Mouse (Mus musculus) MN1 (cell line): Measurements from ENCODE around the gene Grifin.

ENCODE experiments used
- DNase-seq: peaks from one replicate; pipeline ENCODE4 v3.0.0-alpha.2; 2016; ENCODE audit warnings: low spot score

Grifin gene

GRCm38 (mm10) chr5:140589082-140589774 is 24.4 kb upstream of the Grifin start:
- DNase-seq, result no peak

GRCm38 (mm10) chr5:140583732-140584368 is 19.0 kb upstream of the Grifin start:
- no peak for DNase-seq

- peak; percentile 40 for DNase-seq
These were observed 18.3 kb upstream of the Grifin start for GRCm38 (mm10) chr5:140582995-140583731.

- DNase-seq, result no peak
These were observed 16.7 kb upstream of the Grifin start for GRCm38 (mm10) chr5:140581569-140581968.

GRCm38 (mm10) chr5:140579771-140580170 is 14.9 kb upstream of the Grifin start:
- DNase-seq, result peak; percentile 56

GRCm38 (mm10) chr5:140579221-140579620 is 14.3 kb upstream of the Grifin start:
- DNase-seq, result no peak

GRCm38 (mm10) chr5:140575381-140575866 is 10.6 kb upstream of the Grifin start:
- no peak for DNase-seq

- no peak for DNase-seq
These were observed 7.7 kb upstream of the Grifin start for GRCm38 (mm10) chr5:140572611-140573010.

GRCm38 (mm10) chr5:140571673-140572072 is 6.8 kb upstream of the Grifin start:
- DNase-seq, result no peak

- DNase-seq, result no peak
These were observed 6.3 kb upstream of the Grifin start for GRCm38 (mm10) chr5:140571201-140571600.

GRCm38 (mm10) chr5:140570223-140570870 is 5.5 kb upstream of the Grifin start:
- DNase-seq, result no peak

- DNase-seq, result no peak
These were observed 4.2 kb upstream of the Grifin start for GRCm38 (mm10) chr5:140569032-140569595.

- DNase-seq, result peak; percentile 52
These were observed 3.6 kb upstream of the Grifin start for GRCm38 (mm10) chr5:140568321-140568970.

GRCm38 (mm10) chr5:140567751-140568150 is 2.9 kb upstream of the Grifin start:
- no peak for DNase-seq

GRCm38 (mm10) chr5:140567321-140567720 is 2.5 kb upstream of the Grifin start:
- peak; percentile 44 for DNase-seq

GRCm38 (mm10) chr5:140566271-140566670 is 1.4 kb upstream of the Grifin start:
- DNase-seq, result no peak

- DNase-seq, result peak; percentile 33
These were observed 985 bp upstream of the Grifin start for GRCm38 (mm10) chr5:140565856-140566255.

GRCm38 (mm10) chr5:140565451-140565850 is 580 bp upstream of the Grifin start:
- DNase-seq, result no peak

- no peak for DNase-seq
These were observed 2.3 kb downstream of the Grifin start for GRCm38 (mm10) chr5:140562601-140563000.

GRCm38 (mm10) chr5:140556859-140557258 is 8.0 kb downstream of the Grifin start:
- DNase-seq, result no peak

- no peak for DNase-seq
These were observed 11.2 kb downstream of the Grifin start for GRCm38 (mm10) chr5:140553719-140554118.
